Mouse (Mus musculus) liver, adult 10 weeks (tissue): ENCODE measurements around the gene Acoxl. TPM values are rescaled to one million over a fixed set of nuclear protein-coding genes. Genes with fewer than 3 reads are reported as not detected.

Source experiments
- polyA plus RNA-seq: library from polyadenylated mRNA; stranded (reverse); fragments of 350-450 nt; fragmentation: Illumina TruSeq; extraction: RNeasy Lipid Tissue Mini Kit (QIAGEN cat#74804); gene quantifications from one replicate; pipeline ENCODE4 v1.2.3, GENCODE M21; 2014; ENCODE audit warnings: low read depth, low replicate concordance

The Acoxl gene
- not detected for polyA plus RNA-seq

GRCm38 (mm10) chr2:127838576-127838975, at the start of gene Acoxl:
Gene Acoxl, plus strand, starts transcription at chr2:127838876.

GRCm38 (mm10) chr2:127791919-127792603, 46.6 kb upstream of the Acoxl start, which contains the start of gene Mtln:
Gene Mtln, minus strand, starts transcription at chr2:127792488.

DNA sequence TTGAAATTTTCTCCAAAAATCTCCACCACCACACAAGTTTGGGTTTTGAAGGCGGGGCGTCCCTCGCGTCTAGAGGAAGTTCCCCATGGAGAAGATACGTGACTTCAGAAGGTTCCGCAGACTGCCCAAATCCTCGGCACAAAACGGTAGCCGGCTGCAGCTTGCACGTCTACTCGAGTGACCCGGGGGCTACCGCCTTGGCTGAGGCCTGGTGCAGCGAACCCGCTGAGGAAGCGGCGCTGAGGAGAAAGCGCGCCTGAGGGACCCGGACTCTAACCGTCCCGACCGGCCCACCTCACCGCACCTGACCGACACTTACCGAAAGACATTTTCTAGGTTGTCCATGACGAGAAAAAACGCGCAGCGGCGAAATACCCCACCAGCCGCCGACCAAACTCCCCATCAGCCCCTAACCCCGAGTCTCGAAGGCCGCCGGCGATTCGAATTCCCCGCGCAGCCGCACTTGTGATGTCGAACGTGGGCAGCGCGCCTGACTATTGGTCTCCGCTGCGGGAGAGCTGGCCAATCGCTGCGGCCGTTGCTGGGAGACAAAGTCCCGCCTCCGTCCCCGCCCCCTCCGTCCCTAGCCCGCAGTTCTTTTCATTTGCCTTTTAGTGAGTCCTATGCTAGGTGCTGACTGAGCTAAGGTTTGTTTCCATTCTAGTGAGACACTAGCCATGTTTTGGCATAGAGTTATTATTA, 7.1 kb upstream of the Acoxl start, which contains the start of gene Bub1:
Bub1 (minus strand) TSS at position 465 of the 702 bp plus-strand sequence.

GRCm38 (mm10) chr2:128125635-128126470, 287.2 kb downstream of the Acoxl start, which contains the start of gene Bcl2l11:
Gene Bcl2l11, plus strand, starts transcription at chr2:128126038.

Other genes with a start within 250 kb of the Acoxl start
- gene Mal, start 182.2 kb upstream of the Acoxl start, polyA plus RNA-seq, result 0.61 TPM
- gene Mall, start 108.9 kb upstream of the Acoxl start, polyA plus RNA-seq, result not detected
- gene Nphp1, start 50.0 kb upstream of the Acoxl start, polyA plus RNA-seq, result 2.1 TPM
- 20.9 TPM for gene Mtln, start 46.4 kb upstream of the Acoxl start, polyA plus RNA-seq
- gene Bub1, start 7.0 kb upstream of the Acoxl start, polyA plus RNA-seq, result not detected